ENCODE assay signal across 8 mouse cellular contexts in genomic region chr3:52104636-52105151, GRCm38 (mm10). TPM values are rescaled to one million over a fixed set of nuclear protein-coding genes. Genes with fewer than 3 reads are reported as not detected.
DNase-seq lines count a peak whose midpoint lies in the region; ATAC-seq lines count a peak whose summit lies in the region.

Gene Maml3 (minus strand): TSS chr3:52105076.

- H3K36me3 ChIP-seq in hindbrain, embryonic 14.5 days (replicated peaks; ENCODE audit: control insufficient read depth, insufficient read depth): no peaks in the 10 kb centered on the region

- ATAC-seq in hindbrain, embryonic 14.5 days (ENCODE audit: low FRiP score): peak; percentile 54

- peaks cover 5% of the 10 kb centered on the region for H3K4me1 ChIP-seq in hindbrain, embryonic 14.5 days (replicated peaks; ENCODE audit: control insufficient read depth, insufficient read depth, low read length)

- under 1% methylated on average over 44 of the region's 49 CpGs for WGBS in hindbrain, embryonic 14.5 days

- peak within 1 kb of the TSS; percentile 89 for H3K9ac ChIP-seq in hindbrain, embryonic 14.5 days

- H3K4me2 ChIP-seq in hindbrain, embryonic 14.5 days (replicated peaks): peak within 1 kb of the TSS; percentile 86

- H3K27me3 ChIP-seq in hindbrain, embryonic 14.5 days (ENCODE audit: control insufficient read depth, insufficient read depth, low read length): no peaks in the 10 kb centered on the region

- DNase-seq in WW6 (ENCODE audit: low read depth, low spot score): peak; percentile 61
- peak; percentile 93 to 96 for DNase-seq in cerebellum, postnatal 25 days
- DNase-seq in frontal cortex, postnatal 25 days (ENCODE audit: low spot score in 2 of 2): peak; percentile 57 to 68
- peak; percentile 85 for DNase-seq in hindbrain, embryonic 14.5 days (ENCODE audit: low spot score)
- DNase-seq in left cerebral cortex, adult 11 months (ENCODE audit: low spot score): peak; percentile 69
- peak; percentile 95 for DNase-seq in lung, postnatal 36 days
- peak; percentile 93 for DNase-seq in retina, embryonic 14.5 days (ENCODE audit: low spot score)
- peak; percentile 89 to 93 for DNase-seq in thymus, postnatal 36 days

- H3K4me3 ChIP-seq in hindbrain, embryonic 14.5 days (replicated peaks; ENCODE audit: low read length): peak within 1 kb of the TSS; percentile 85

- H3K9me3 ChIP-seq in hindbrain, embryonic 14.5 days (ENCODE audit: control insufficient read depth, low read length): no peaks in the 10 kb centered on the region

- H3K27ac ChIP-seq in hindbrain, embryonic 14.5 days: peak within 1 kb of the TSS; percentile 99

RNA-seq across cellular contexts. Expression of gene Maml3, which starts in this region (rescaled TPM):
- polyA plus RNA-seq in hindbrain, embryonic 14.5 days (2014; fragmentation: Nextera tagmentation; extraction: Ambion mirVana): 6.6 and 8.0 TPM in 2 replicates

Comparison
In these comparisons a context has a peak if more than half of its experiments do, and no peak if none do; other contexts are left out.
1. Peak in every context shown above with its lines: DNase-seq, ATAC-seq, H3K4me3 ChIP-seq and H3K27ac ChIP-seq.